Mouse (Mus musculus): ENCODE measurements at regions not wholly inside any gene's neighbourhood (a gene's known extent, or its start where the extent isn't known, plus 50 kb on each side); places are given as distances from the start of the nearest gene placed in this dataset.
"Not testable (repeated sequence)": the region's sequence is repeated elsewhere in the genome, so short reads cannot be mapped to it uniquely, and the experiment has no call there.

DNA sequence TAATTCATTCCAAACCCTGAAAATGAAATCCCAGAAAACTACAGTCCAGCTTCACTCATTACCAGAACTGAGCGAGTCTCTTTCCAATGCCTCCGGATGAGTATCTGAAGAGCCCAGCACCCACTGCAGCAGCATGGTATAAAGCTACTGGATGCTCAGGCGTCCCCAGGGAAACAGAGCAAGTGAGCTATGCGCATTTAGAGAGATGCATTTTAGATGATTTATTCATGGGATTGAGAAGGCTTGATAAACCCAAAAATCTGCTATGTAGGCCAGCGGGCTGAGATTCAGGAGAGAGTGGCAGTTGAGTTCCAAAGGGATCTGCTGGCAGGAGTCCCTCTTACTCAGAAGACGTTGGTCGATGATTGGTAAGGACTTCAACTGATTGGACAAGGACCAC, 93.4 kb upstream of the Shb start:
- Histone ChIP-seq H3K4me2 (ENCODE audit: low read depth, severe bottlenecking) (no peak overlapping the region), H3K27ac (replicated peaks; ENCODE audit: low read depth, low read length) (no peak overlapping the region), H3K4me1 (ENCODE audit: control insufficient read depth, insufficient read depth, low read length) (no peaks in the 10 kb centered on the region), H3K9ac (ENCODE audit: low read length) (no peak overlapping the region), H3K36me3 (ENCODE audit: control insufficient read depth, insufficient read depth, low read length) (no peaks in the 10 kb centered on the region), H3K9me3 (ENCODE audit: control insufficient read depth, low read length) (no peaks in the 10 kb centered on the region), H3K27me3 (ENCODE audit: control insufficient read depth, insufficient read depth, low read length) (no peaks in the 10 kb centered on the region), H3K4me3 (ENCODE audit: low read depth, low read length) (no peak overlapping the region)
- no peak for DNase-seq (ENCODE audit: low spot score)
- 95% methylated on average over 7 of the region's 7 CpGs for WGBS
- ATAC-seq (ENCODE audit: insufficient number of reproducible peaks, low FRiP score, low TSS enrichment, low read depth), result no peak

- Histone ChIP-seq H3K4me3 (ENCODE audit: low read depth, low read length) (no peak overlapping the region), H3K4me1 (ENCODE audit: control insufficient read depth, insufficient read depth, low read length) (no peaks in the 10 kb centered on the region), H3K36me3 (ENCODE audit: control insufficient read depth, insufficient read depth, low read length) (no peaks in the 10 kb centered on the region), H3K4me2 (ENCODE audit: low read depth, severe bottlenecking) (no peak overlapping the region), H3K27ac (replicated peaks; ENCODE audit: low read depth, low read length) (no peak overlapping the region), H3K9me3 (ENCODE audit: control insufficient read depth, low read length) (no peaks in the 10 kb centered on the region), H3K27me3 (ENCODE audit: control insufficient read depth, insufficient read depth, low read length) (no peaks in the 10 kb centered on the region), H3K9ac (ENCODE audit: low read length) (no peak overlapping the region)
- DNase-seq (ENCODE audit: low spot score) (no peak), ATAC-seq (ENCODE audit: insufficient number of reproducible peaks, low FRiP score, low TSS enrichment, low read depth) (no peak)
- WGBS, result 91% methylated on average over 5 of the region's 5 CpGs
Observed at GRCm38 (mm10) chr4:45622017-45622416, 89.7 kb upstream of the Shb start.

GRCm38 (mm10) chr4:45617126-45617525, 84.9 kb upstream of the Shb start:
- H3K27ac ChIP-seq (replicated peaks; ENCODE audit: low read depth, low read length), result no peak overlapping the region
- no peak overlapping the region for H3K4me2 ChIP-seq (ENCODE audit: low read depth, severe bottlenecking)
- no peaks in the 10 kb centered on the region for H3K9me3 ChIP-seq (ENCODE audit: control insufficient read depth, low read length)
- H3K27me3 ChIP-seq (ENCODE audit: control insufficient read depth, insufficient read depth, low read length), result no peaks in the 10 kb centered on the region
- no peak overlapping the region for H3K9ac ChIP-seq (ENCODE audit: low read length)
- no peak overlapping the region for H3K4me3 ChIP-seq (ENCODE audit: low read depth, low read length)
- no peak for DNase-seq (ENCODE audit: low spot score)
- no peak for ATAC-seq (ENCODE audit: insufficient number of reproducible peaks, low FRiP score, low TSS enrichment, low read depth)
- 59% methylated on average over 3 of the region's 3 CpGs for WGBS
- no peaks in the 10 kb centered on the region for H3K36me3 ChIP-seq (ENCODE audit: control insufficient read depth, insufficient read depth, low read length)
- no peaks in the 10 kb centered on the region for H3K4me1 ChIP-seq (ENCODE audit: control insufficient read depth, insufficient read depth, low read length)

DNA sequence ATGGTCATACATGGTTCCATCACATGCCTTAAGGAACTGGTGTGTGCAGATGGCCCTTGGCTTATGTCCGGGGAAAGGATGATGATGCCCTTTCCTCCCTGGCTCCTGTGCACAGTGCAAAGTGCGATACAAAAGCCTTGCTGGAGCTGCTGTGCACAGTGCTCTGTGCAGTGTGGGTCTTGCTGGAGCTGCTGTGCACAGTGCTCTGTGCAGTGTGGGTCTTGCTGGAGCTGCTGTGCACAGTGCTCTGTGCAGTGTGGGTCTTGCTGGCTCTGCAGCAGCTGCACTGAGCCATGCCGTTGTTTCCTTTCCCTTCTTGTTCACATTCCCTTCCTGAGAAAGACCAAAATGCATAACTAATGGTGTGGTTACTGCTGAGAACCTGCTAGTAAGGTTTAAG, 81.2 kb upstream of the Shb start:
- H3K4me1 ChIP-seq (ENCODE audit: control insufficient read depth, insufficient read depth, low read length); H3K27ac ChIP-seq (replicated peaks; ENCODE audit: low read depth, low read length); H3K27me3 ChIP-seq (ENCODE audit: control insufficient read depth, insufficient read depth, low read length); H3K4me3 ChIP-seq (ENCODE audit: low read depth, low read length); ATAC-seq (ENCODE audit: insufficient number of reproducible peaks, low FRiP score, low TSS enrichment, low read depth); H3K9me3 ChIP-seq (ENCODE audit: control insufficient read depth, low read length); DNase-seq (ENCODE audit: low spot score); H3K36me3 ChIP-seq (ENCODE audit: control insufficient read depth, insufficient read depth, low read length); H3K9ac ChIP-seq (ENCODE audit: low read length); H3K4me2 ChIP-seq (ENCODE audit: low read depth, severe bottlenecking): not testable (repeated sequence)
- 73% methylated on average over 3 of the region's 3 CpGs for WGBS

GRCm38 (mm10) chr4:45612132-45612531, 79.9 kb upstream of the Shb start:
- H3K9me3 ChIP-seq (ENCODE audit: control insufficient read depth, low read length), result no peaks in the 10 kb centered on the region
- no peaks in the 10 kb centered on the region for H3K4me1 ChIP-seq (ENCODE audit: control insufficient read depth, insufficient read depth, low read length)
- no peak overlapping the region for H3K27ac ChIP-seq (replicated peaks; ENCODE audit: low read depth, low read length)
- no peaks in the 10 kb centered on the region for H3K27me3 ChIP-seq (ENCODE audit: control insufficient read depth, insufficient read depth, low read length)
- no peaks in the 10 kb centered on the region for H3K36me3 ChIP-seq (ENCODE audit: control insufficient read depth, insufficient read depth, low read length)
- H3K9ac ChIP-seq (ENCODE audit: low read length), result no peak overlapping the region
- ATAC-seq (ENCODE audit: insufficient number of reproducible peaks, low FRiP score, low TSS enrichment, low read depth) (no peak), DNase-seq (ENCODE audit: low spot score) (peak; percentile 42)
- H3K4me3 ChIP-seq (ENCODE audit: low read depth, low read length), result no peak overlapping the region
- H3K4me2 ChIP-seq (ENCODE audit: low read depth, severe bottlenecking), result no peak overlapping the region
- WGBS, result 48% methylated on average over 5 of the region's 5 CpGs

DNA sequence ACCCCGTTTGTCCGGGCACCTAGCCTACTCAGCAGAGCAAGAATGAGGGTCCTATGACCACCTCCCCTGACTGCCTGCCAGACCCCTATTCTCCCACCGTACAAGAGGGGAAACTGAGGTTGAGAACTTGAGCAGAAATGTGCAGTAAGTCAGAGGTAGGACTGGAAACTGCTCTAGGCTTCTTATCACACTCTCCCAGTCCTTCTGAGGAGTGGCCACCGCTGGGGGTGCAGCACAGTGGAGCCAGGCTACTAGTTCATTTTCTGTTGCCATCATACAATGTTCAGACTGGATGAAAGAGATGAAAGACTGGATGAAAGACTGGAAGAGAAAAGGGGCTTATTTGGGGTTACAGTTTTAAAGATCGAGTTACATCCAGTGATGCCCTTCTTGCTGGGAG, 78.7 kb upstream of the Shb start:
- Histone ChIP-seq H3K9ac (ENCODE audit: low read length) (no peak overlapping the region), H3K4me3 (ENCODE audit: low read depth, low read length) (no peak overlapping the region), H3K36me3 (ENCODE audit: control insufficient read depth, insufficient read depth, low read length) (no peaks in the 10 kb centered on the region), H3K4me2 (ENCODE audit: low read depth, severe bottlenecking) (no peak overlapping the region), H3K27me3 (ENCODE audit: control insufficient read depth, insufficient read depth, low read length) (no peaks in the 10 kb centered on the region), H3K27ac (replicated peaks; ENCODE audit: low read depth, low read length) (no peak overlapping the region), H3K9me3 (ENCODE audit: control insufficient read depth, low read length) (no peaks in the 10 kb centered on the region), H3K4me1 (ENCODE audit: control insufficient read depth, insufficient read depth, low read length) (no peaks in the 10 kb centered on the region)
- DNase-seq (ENCODE audit: low spot score), result no peak
- ATAC-seq (ENCODE audit: insufficient number of reproducible peaks, low FRiP score, low TSS enrichment, low read depth), result no peak
- 90% methylated on average over 5 of the region's 5 CpGs for WGBS

GRCm38 (mm10) chr4:45606578-45606977, 74.3 kb upstream of the Shb start:
- Histone ChIP-seq H3K4me1 (ENCODE audit: control insufficient read depth, insufficient read depth, low read length) (no peaks in the 10 kb centered on the region), H3K36me3 (ENCODE audit: control insufficient read depth, insufficient read depth, low read length) (no peaks in the 10 kb centered on the region), H3K4me3 (ENCODE audit: low read depth, low read length) (no peak overlapping the region), H3K9me3 (ENCODE audit: control insufficient read depth, low read length) (no peaks in the 10 kb centered on the region), H3K4me2 (ENCODE audit: low read depth, severe bottlenecking) (no peak overlapping the region), H3K27ac (replicated peaks; ENCODE audit: low read depth, low read length) (no peak overlapping the region), H3K9ac (ENCODE audit: low read length) (no peak overlapping the region), H3K27me3 (ENCODE audit: control insufficient read depth, insufficient read depth, low read length) (no peaks in the 10 kb centered on the region)
- no peak for DNase-seq (ENCODE audit: low spot score)
- ATAC-seq (ENCODE audit: insufficient number of reproducible peaks, low FRiP score, low TSS enrichment, low read depth), result no peak
- WGBS, result 74% methylated on average over 7 of the region's 7 CpGs

- no peak for ATAC-seq (ENCODE audit: insufficient number of reproducible peaks, low FRiP score, low TSS enrichment, low read depth)
Observed at GRCm38 (mm10) chr4:45605681-45606080, 73.4 kb upstream of the Shb start.

GRCm38 (mm10) chr4:45604271-45604800, 72.1 kb upstream of the Shb start:
- Histone ChIP-seq H3K4me1 (ENCODE audit: control insufficient read depth, insufficient read depth, low read length) (peaks cover 4% of the 10 kb centered on the region), H3K36me3 (ENCODE audit: control insufficient read depth, insufficient read depth, low read length) (no peaks in the 10 kb centered on the region), H3K4me3 (ENCODE audit: low read depth, low read length) (no peak overlapping the region), H3K9me3 (ENCODE audit: control insufficient read depth, low read length) (no peaks in the 10 kb centered on the region), H3K9ac (ENCODE audit: low read length) (no peak overlapping the region), H3K27me3 (ENCODE audit: control insufficient read depth, insufficient read depth, low read length) (no peaks in the 10 kb centered on the region), H3K27ac (replicated peaks; ENCODE audit: low read depth, low read length) (no peak overlapping the region), H3K4me2 (ENCODE audit: low read depth, severe bottlenecking) (no peak overlapping the region)
- 60% methylated on average over 5 of the region's 5 CpGs for WGBS
- ATAC-seq (ENCODE audit: insufficient number of reproducible peaks, low FRiP score, low TSS enrichment, low read depth) (no peak), DNase-seq (ENCODE audit: low spot score) (no peak)

More at GRCm38 (mm10) chr4:45605681-45606080, 73.4 kb upstream of the Shb start:
- Histone ChIP-seq H3K27me3 (ENCODE audit: control insufficient read depth, insufficient read depth, low read length) (no peaks in the 10 kb centered on the region), H3K27ac (replicated peaks; ENCODE audit: low read depth, low read length) (no peak overlapping the region), H3K9ac (ENCODE audit: low read length) (no peak overlapping the region), H3K36me3 (ENCODE audit: control insufficient read depth, insufficient read depth, low read length) (no peaks in the 10 kb centered on the region), H3K9me3 (ENCODE audit: control insufficient read depth, low read length) (no peaks in the 10 kb centered on the region), H3K4me2 (ENCODE audit: low read depth, severe bottlenecking) (no peak overlapping the region), H3K4me3 (ENCODE audit: low read depth, low read length) (no peak overlapping the region), H3K4me1 (ENCODE audit: control insufficient read depth, insufficient read depth, low read length) (peaks cover 2% of the 10 kb centered on the region)
- DNase-seq (ENCODE audit: low spot score), result no peak
- WGBS, result 88% methylated on average over 4 of the region's 4 CpGs

Measured in limb, embryonic 11.5 days (tissue).